Mouse (Mus musculus) frontal cortex, postnatal 14 days (tissue): ENCODE measurements around the gene Gprc5b.

Experiments
- DNase-seq, 2 experiments: peaks; one replicate each; pipeline ENCODE4 v3.0.0; 2022; ENCODE audit warnings: low spot score in 2 of 2

The Gprc5b gene

GRCm38 (mm10) chr7:118953626-118954282, 41.3 kb downstream of the Gprc5b start:
- no peak for DNase-seq

DNA sequence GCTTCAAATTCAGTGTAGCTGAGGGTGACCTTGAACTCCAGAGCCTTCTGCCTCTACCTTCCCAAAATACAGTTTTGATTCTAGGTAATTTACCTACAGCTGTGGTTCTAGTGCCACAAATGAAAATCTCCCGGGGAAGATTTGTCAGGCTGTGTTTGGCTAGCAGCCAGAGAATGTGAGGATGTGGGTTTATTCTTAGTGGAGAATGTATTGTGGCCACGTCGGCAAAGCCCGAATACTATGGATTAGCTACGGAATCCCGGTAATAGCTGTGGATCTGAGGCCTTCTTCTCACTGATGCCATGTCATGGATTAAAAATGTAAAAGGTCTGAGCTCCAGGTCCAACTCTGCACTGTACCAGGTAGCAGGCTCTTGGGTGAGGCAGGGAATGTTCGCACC, 45.3 kb downstream of the Gprc5b start:
- DNase-seq: no peak

DNA sequence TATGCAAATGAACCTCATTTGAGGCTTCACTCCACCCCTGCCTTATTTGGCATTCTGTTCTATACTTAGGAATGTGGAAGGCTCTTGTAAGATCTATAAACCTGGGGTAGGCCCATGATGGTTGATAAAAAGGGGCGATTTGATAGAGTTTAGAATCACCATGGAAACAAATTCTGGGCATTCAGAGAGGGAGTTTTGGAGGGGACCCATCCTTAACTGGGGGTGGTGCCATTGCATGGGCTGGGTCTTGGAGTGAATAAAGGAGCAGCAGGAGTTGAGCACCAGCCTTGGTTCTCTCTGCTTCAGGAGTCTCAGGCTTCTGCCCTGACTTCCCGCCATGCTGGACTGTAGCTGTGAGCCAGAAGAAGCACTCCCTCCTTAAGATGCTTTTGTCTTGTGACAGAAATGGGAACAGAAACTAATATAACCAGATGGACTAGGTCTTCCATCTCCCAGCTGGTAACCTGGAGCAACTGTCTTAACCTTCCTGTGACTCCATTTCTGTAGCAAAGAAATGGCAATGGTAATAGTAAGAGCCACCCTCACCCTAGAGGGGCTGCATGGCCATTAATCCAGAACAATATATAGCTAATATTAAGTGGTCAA, 46.2 kb downstream of the Gprc5b start:
- DNase-seq: no peak

GRCm38 (mm10) chr7:118947241-118947640, 47.8 kb downstream of the Gprc5b start:
- DNase-seq: no peak

DNA sequence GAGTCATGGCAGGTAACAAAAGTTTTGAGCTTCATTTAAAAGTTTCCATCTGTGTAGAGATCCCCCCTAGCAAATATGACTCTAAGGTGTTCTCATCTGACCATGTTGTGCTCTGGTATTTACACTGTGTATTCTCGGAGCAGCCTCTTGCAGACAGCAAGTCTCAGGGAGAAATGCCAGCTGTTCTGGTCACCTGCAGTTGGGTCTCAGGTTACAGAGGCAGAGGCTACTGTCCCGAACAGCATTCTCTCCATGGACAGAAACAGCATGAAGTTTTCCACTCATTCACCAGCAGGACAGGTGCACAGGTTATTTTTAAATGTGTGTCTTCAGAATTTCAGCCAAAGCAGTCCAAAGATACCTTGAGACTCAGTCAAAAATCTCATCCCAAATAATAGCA, 50.1 kb downstream of the Gprc5b start:
- DNase-seq: no peak

GRCm38 (mm10) chr7:118943170-118943569, 51.8 kb downstream of the Gprc5b start:
- DNase-seq: no peak

DNA sequence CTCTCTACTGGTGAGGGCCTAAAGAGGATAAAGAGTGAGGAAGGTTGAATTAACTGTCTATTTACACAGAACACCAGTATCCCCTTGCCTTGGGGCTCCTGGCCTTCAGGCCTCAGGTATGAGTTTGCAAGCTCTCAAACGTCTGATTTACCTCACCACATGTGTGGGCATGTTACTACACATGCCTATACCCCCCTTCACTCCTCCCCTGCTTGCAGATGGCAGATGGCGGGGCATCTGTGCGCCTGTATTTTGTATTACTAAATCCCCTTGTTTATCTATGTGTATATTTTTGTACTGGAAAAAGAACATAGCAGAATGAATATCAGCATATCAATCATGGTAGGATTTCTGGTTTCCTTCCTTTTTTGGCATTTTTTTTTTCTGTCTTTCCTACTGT, 52.7 kb downstream of the Gprc5b start:
- no peak for DNase-seq

DNA sequence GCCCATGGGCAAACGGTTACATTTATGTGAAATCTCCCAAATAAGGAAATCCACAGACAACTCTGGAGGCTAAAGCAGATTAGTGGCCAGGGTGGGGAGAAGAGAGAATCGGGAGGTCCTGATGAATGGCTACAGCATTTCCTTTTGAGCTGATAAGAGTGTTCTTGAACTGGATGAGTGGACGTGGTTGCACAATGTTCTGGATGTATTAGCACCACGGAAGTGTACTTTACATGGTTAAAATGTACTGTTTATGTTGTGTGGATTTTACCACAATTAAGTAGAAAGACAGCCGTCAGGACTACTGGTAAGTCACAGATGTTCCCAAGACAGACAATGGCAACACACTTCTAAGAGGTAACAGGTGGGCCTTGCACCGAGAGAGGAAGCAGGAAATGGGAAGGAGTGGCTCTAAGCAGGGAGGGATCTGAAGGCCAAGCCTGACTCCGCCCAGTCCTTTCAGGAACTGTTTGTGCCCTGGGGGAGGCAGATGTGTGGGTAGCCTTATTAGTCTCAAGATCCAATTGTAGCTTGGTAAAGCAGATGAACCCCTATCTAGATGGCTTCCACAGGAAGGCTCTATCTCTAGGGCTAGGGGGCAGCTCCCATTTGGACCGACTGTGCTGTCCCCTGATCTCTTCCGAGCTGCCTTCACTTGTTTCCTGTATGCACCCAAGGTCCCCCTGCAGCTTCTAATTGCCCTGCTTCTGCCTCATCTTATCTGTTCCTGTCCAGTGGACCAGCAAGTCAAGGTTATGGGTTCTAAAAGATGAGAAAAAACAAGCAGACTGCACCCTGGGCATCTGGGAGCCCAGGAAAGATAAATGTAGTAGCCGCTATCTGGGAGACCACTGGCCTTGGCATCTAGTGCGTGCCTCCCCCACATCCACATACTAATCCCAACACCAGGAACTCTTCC, 57.3 kb downstream of the Gprc5b start:
- DNase-seq: no peak

GRCm38 (mm10) chr7:118936844-118937243, 58.2 kb downstream of the Gprc5b start:
- DNase-seq: no peak

GRCm38 (mm10) chr7:118935306-118935705, 59.7 kb downstream of the Gprc5b start:
- no peak for DNase-seq

- DNase-seq: no peak
Observed at GRCm38 (mm10) chr7:118931502-118932395, 63.3 kb downstream of the Gprc5b start.

DNA sequence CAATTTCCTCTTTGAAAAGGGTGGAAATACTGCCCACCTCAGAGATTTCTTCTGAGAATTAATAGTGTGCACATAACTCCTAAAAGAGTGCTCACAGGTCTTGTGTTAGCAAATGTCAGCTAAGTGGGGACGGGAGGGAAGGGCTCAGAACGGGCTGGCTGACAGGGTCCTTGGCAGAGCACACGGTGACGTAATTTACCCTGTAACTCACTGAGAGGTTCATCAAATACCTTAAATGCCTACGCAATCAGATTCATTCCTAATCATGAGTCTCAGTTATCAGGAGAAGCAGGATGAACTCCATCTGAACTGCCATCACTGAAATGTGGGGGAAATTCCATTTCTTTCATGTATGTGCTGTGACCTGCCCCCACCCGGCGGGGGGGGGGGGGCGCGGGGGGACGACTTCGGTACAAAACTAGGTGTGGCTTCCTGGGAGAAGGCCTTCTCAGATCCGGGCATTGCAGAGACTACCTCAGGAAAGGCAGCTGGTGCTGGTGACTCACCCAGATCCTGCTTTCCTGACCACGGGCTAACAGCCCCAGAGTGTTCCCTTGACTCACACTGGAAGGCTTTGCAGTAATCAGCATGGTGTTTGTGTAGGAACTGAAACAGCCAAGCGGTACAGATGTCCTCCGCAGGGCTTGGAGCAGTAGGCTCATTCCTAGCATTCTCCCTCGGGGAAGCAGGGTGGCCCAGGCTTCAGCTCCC, 65.3 kb downstream of the Gprc5b start:
- no peak for DNase-seq

GRCm38 (mm10) chr7:118928916-118929315, 66.1 kb downstream of the Gprc5b start:
- DNase-seq: no peak

DNA sequence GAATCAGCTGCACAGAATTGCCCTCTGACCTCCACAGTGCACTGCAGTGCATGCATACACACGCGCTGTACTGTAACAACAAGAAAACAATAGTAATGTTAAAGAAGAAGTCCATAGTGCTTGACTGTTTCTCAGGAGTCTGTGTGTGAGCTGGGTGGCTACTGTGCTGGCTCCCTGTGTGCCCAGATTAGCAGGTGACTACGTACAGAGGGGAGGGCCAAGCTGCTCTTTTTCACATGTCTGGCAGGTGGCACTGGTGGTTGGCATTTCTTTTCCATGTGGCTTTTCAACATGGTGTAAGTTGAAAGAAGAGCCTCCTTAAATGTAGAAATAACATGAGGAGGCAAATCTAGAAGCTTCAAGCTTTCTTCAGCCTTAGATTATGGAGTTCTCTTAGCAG, 66.7 kb downstream of the Gprc5b start:
- no peak for DNase-seq

- no peak for DNase-seq
Observed at GRCm38 (mm10) chr7:118927279-118927678, 67.7 kb downstream of the Gprc5b start.

DNA sequence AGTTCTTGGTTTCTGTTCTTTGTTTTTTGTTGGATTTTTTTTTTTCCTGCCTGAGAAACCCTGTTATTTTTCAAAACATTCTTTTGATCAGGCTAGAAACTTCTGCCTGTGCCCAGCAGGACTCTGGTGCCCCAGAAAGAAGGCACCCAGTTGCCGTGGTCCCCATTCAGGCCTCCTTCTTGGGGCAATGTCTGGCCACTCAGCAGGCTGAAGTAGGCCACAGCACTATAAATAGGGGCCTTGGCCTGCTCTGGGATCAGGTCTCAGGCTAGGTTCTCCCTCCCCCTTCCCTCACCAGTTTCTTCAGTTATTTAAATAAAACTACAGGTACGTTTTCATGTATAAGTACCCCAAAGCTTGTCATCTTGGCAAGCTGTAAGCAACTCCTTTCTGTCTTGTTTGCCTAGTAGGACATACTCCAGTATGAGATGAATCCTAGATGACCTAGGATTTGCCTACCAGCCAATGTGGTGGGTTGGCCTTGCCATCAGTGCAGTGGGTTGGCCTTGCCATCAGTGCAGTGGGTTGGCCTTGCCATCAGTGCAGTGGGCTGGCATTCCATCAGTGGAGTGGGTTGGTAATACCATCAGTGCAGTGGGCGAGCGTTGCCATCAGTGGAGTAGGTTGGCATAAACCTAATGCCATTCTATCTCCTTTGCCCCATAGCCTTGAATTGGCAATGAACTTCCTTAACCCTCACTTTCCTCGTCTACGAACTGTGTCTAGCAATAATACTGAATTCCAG, 68.3 kb downstream of the Gprc5b start:
- no peak for DNase-seq

DNA sequence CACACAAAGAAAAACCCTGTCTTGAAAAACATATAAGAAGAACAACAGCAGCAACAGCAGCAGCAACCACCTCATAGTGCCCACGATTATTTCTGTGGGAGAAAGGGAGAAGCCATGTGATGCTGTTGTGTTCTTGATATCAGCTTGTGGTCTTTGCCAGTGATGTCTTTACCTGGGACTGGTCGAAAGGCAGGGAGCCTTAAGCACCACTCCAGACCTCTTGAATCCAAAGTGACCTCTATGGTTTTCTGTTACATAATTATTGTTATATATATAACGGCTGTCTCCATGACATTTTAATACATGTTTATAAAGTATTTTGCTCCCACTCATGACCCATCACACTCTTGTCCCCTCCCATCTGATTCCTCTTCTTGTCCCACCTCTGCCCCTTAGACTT, 69.5 kb downstream of the Gprc5b start:
- no peak for DNase-seq

GRCm38 (mm10) chr7:118922441-118923202, 72.4 kb downstream of the Gprc5b start:
- no peak for DNase-seq
